Mouse (Mus musculus) kidney, embryonic 15.5 days (tissue): ENCODE measurements around the gene Filip1l. TPM values are rescaled to one million over a fixed set of nuclear protein-coding genes. Genes with fewer than 3 reads are reported as not detected.

Source experiments
- ATAC-seq: fragments of 200-750 bp; cut with Nextera tagmentation; replicated peaks from 2 replicates; pipeline ENCODE4 v1.8.0; 2017; ENCODE audit warnings: moderate TSS enrichment; ENCODE audit not compliant: low FRiP score
- H3K27ac ChIP-seq: fragments of 300-500 bp; sonication (generic); 2 replicates; pipeline ENCODE4 v1.5.1; 2015; ENCODE audit warnings: mild to moderate bottlenecking, inconsistent platforms
- H3K27me3 ChIP-seq: fragments of 300-500 bp; sonication (generic); 2 replicates; pipeline ENCODE4 v1.6.1; 2015; ENCODE audit warnings: inconsistent platforms
- H3K36me3 ChIP-seq: fragments of 300-500 bp; sonication (generic); 2 replicates; pipeline ENCODE4 v1.6.1; 2015; ENCODE audit warnings: inconsistent platforms
- H3K4me1 ChIP-seq: fragments of 300-500 bp; sonication (generic); 2 replicates; pipeline ENCODE4 v1.6.1; 2015; ENCODE audit warnings: inconsistent platforms
- H3K4me2 ChIP-seq: fragments of 300-500 bp; sonication (generic); 2 replicates; pipeline ENCODE4 v1.6.1; 2015; ENCODE audit warnings: moderate library complexity, mild to moderate bottlenecking, inconsistent platforms
- H3K4me3 ChIP-seq: fragments of 300-500 bp; sonication (generic); replicated peaks from 2 replicates; pipeline ENCODE4 v1.5.1; 2015; ENCODE audit warnings: mild to moderate bottlenecking, inconsistent platforms
- H3K9ac ChIP-seq: fragments of 300-500 bp; sonication (generic); 2 replicates; pipeline ENCODE4 v1.6.1; 2015; ENCODE audit warnings: mild to moderate bottlenecking, inconsistent platforms
- H3K9me3 ChIP-seq: fragments of 300-500 bp; sonication (generic); replicated peaks from 2 replicates; pipeline ENCODE4 v1.6.1; 2016; ENCODE audit warnings: inconsistent platforms
- WGBS: fragments of 180-500 bp; shearing (Covaris S2); methylation state at CpG from one replicate; pipeline ENCODE4 v1.1.7; 2015; ENCODE audit warnings: mixed read lengths; 5-methylcytosine and 5-hydroxymethylcytosine counted together
- polyA plus RNA-seq: library from polyadenylated mRNA; unstranded; fragments of >200 nt; fragmentation: Nextera tagmentation; extraction: Ambion mirVana; gene quantifications from 2 replicates; pipeline ENCODE4 v1.2.1, GENCODE M21; 2015

Filip1l gene
- polyA plus RNA-seq, 1 experiment from 2014 or later = 24.2 TPM

- Histone ChIP-seq H3K27ac (no peak overlapping the region), H3K4me1 (peaks cover 32% of the 10 kb centered on the region), H3K36me3 (peaks cover 9% of the 10 kb centered on the region; the same call in 1 of the 2 replicates), H3K27me3 (no peaks in the 10 kb centered on the region), H3K9ac (no peak overlapping the region), H3K4me3 (peak overlapping the region; percentile 35; the same call in 1 of the 2 replicates), H3K9me3 (no peaks in the 10 kb centered on the region), H3K4me2 (peak overlapping the region; percentile 48)
- WGBS = 71% methylated on average over 2 of the region's 2 CpGs
- no peak for ATAC-seq
Observed at GRCm38 (mm10) chr16:57551617-57552016, 198.7 kb downstream of the Filip1l start.

- no peaks in the 10 kb centered on the region for H3K27me3 ChIP-seq
- no peak overlapping the region for H3K4me2 ChIP-seq
- no peak overlapping the region for H3K27ac ChIP-seq
- no peak for ATAC-seq
- H3K4me3 ChIP-seq = no peak overlapping the region
- WGBS = 89% methylated on average over 5 of the region's 5 CpGs
- H3K36me3 ChIP-seq = peaks cover 9% of the 10 kb centered on the region; the same call in 1 of the 2 replicates
- no peak overlapping the region for H3K9ac ChIP-seq
- no peaks in the 10 kb centered on the region for H3K9me3 ChIP-seq
- peaks cover 34% of the 10 kb centered on the region for H3K4me1 ChIP-seq
Observed at GRCm38 (mm10) chr16:57552709-57553108, 199.8 kb downstream of the Filip1l start.

- Histone ChIP-seq H3K4me1 (peaks cover 34% of the 10 kb centered on the region), H3K9me3 (no peaks in the 10 kb centered on the region), H3K27ac (no peak overlapping the region), H3K36me3 (peaks cover 9% of the 10 kb centered on the region; the same call in 1 of the 2 replicates), H3K4me3 (no peak overlapping the region), H3K9ac (no peak overlapping the region), H3K27me3 (no peaks in the 10 kb centered on the region), H3K4me2 (no peak overlapping the region)
- ATAC-seq = no peak
Observed at GRCm38 (mm10) chr16:57553235-57553634, 200.3 kb downstream of the Filip1l start.

GRCm38 (mm10) chr16:57554886-57555400, 202.1 kb downstream of the Filip1l start:
- 67% methylated on average over 6 of the region's 6 CpGs for WGBS
- H3K4me1 ChIP-seq = peaks cover 26% of the 10 kb centered on the region
- no peaks in the 10 kb centered on the region for H3K9me3 ChIP-seq
- no peak overlapping the region for H3K4me2 ChIP-seq
- peaks cover 9% of the 10 kb centered on the region; the same call in 1 of the 2 replicates for H3K36me3 ChIP-seq
- H3K27me3 ChIP-seq = no peaks in the 10 kb centered on the region
- H3K9ac ChIP-seq = no peak overlapping the region
- no peak overlapping the region for H3K27ac ChIP-seq
- no peak for ATAC-seq
- H3K4me3 ChIP-seq = no peak overlapping the region

GRCm38 (mm10) chr16:57555667-57556066, 202.8 kb downstream of the Filip1l start:
- H3K9ac ChIP-seq = no peak overlapping the region
- peaks cover 9% of the 10 kb centered on the region; the same call in 1 of the 2 replicates for H3K36me3 ChIP-seq
- WGBS = 46% methylated on average over 4 of the region's 4 CpGs
- 0 out of 2 replicates have a peak, but pooled peaks have one; percentile 3 for ATAC-seq
- H3K4me1 ChIP-seq = peaks cover 26% of the 10 kb centered on the region
- H3K4me2 ChIP-seq = no peak overlapping the region
- no peak overlapping the region for H3K4me3 ChIP-seq
- no peaks in the 10 kb centered on the region for H3K27me3 ChIP-seq
- no peaks in the 10 kb centered on the region for H3K9me3 ChIP-seq
- peak overlapping the region; percentile 65 for H3K27ac ChIP-seq

- Histone ChIP-seq H3K27ac (peak overlapping the region; percentile 65), H3K4me1 (peaks cover 26% of the 10 kb centered on the region), H3K9me3 (no peaks in the 10 kb centered on the region), H3K4me3 (no peak overlapping the region), H3K36me3 (peaks cover 9% of the 10 kb centered on the region; the same call in 1 of the 2 replicates), H3K9ac (no peak overlapping the region), H3K4me2 (no peak overlapping the region), H3K27me3 (no peaks in the 10 kb centered on the region)
- WGBS = 69% methylated on average over 2 of the region's 2 CpGs
- no peak for ATAC-seq
Observed at GRCm38 (mm10) chr16:57556244-57556643, 203.4 kb downstream of the Filip1l start.

GRCm38 (mm10) chr16:57558258-57558657, 205.4 kb downstream of the Filip1l start:
- Histone ChIP-seq H3K4me1 (peaks cover 24% of the 10 kb centered on the region), H3K4me3 (no peak overlapping the region), H3K36me3 (0 out of 2 replicates have a peak, but pooled peaks cover 4% of the 10 kb centered on the region), H3K9ac (no peak overlapping the region), H3K4me2 (no peak overlapping the region), H3K27me3 (no peaks in the 10 kb centered on the region), H3K27ac (no peak overlapping the region), H3K9me3 (no peaks in the 10 kb centered on the region)
- ATAC-seq = no peak
- WGBS = 82% methylated on average over 3 of the region's 3 CpGs

GRCm38 (mm10) chr16:57560185-57560584, 207.3 kb downstream of the Filip1l start:
- Histone ChIP-seq H3K4me1 (peaks cover 16% of the 10 kb centered on the region), H3K4me3 (no peak overlapping the region), H3K36me3 (0 out of 2 replicates have a peak, but pooled peaks cover 4% of the 10 kb centered on the region), H3K9me3 (no peaks in the 10 kb centered on the region), H3K27ac (no peak overlapping the region), H3K27me3 (no peaks in the 10 kb centered on the region), H3K4me2 (no peak overlapping the region), H3K9ac (no peak overlapping the region)
- 85% methylated on average over 1 of the region's 1 CpGs for WGBS
- ATAC-seq = no peak

GRCm38 (mm10) chr16:57563453-57563852, 210.6 kb downstream of the Filip1l start:
- 51% methylated on average over 3 of the region's 3 CpGs for WGBS
- no peaks in the 10 kb centered on the region for H3K27me3 ChIP-seq
- peak overlapping the region; percentile 62 for H3K27ac ChIP-seq
- H3K9ac ChIP-seq = no peak overlapping the region
- H3K4me1 ChIP-seq = peaks cover 4% of the 10 kb centered on the region
- no peak overlapping the region for H3K4me2 ChIP-seq
- no peak overlapping the region for H3K4me3 ChIP-seq
- no peaks in the 10 kb centered on the region for H3K9me3 ChIP-seq
- ATAC-seq = peak; percentile 56
- 0 out of 2 replicates have a peak, but pooled peaks cover 4% of the 10 kb centered on the region for H3K36me3 ChIP-seq

- Histone ChIP-seq H3K4me3 (no peak overlapping the region), H3K4me1 (peaks cover 4% of the 10 kb centered on the region), H3K27ac (no peak overlapping the region), H3K27me3 (no peaks in the 10 kb centered on the region), H3K4me2 (no peak overlapping the region), H3K9ac (no peak overlapping the region), H3K36me3 (peaks cover 7% of the 10 kb centered on the region), H3K9me3 (no peaks in the 10 kb centered on the region)
- 50% methylated on average over 1 of the region's 1 CpGs for WGBS
- ATAC-seq = no peak
Observed at GRCm38 (mm10) chr16:57564807-57565206, 211.9 kb downstream of the Filip1l start.

GRCm38 (mm10) chr16:57566215-57566614, 213.3 kb downstream of the Filip1l start:
- H3K9me3 ChIP-seq = no peaks in the 10 kb centered on the region
- WGBS = 59% methylated on average over 3 of the region's 3 CpGs
- H3K4me2 ChIP-seq = no peak overlapping the region

GRCm38 (mm10) chr16:57568648-57569404, 215.9 kb downstream of the Filip1l start:
- no peak for ATAC-seq
- Histone ChIP-seq H3K9me3 (no peaks in the 10 kb centered on the region), H3K27me3 (no peaks in the 10 kb centered on the region), H3K4me2 (no peak overlapping the region), H3K4me1 (0 out of 2 replicates have a peak, but pooled peaks cover 3% of the 10 kb centered on the region), H3K4me3 (no peak overlapping the region), H3K27ac (no peak overlapping the region), H3K36me3 (peaks cover 23% of the 10 kb centered on the region), H3K9ac (no peak overlapping the region)
- WGBS = 95% methylated on average over 7 of the region's 7 CpGs

More at GRCm38 (mm10) chr16:57566215-57566614, 213.3 kb downstream of the Filip1l start:
- H3K27ac ChIP-seq = no peak overlapping the region
- H3K36me3 ChIP-seq = peaks cover 22% of the 10 kb centered on the region
- no peak for ATAC-seq
- H3K4me3 ChIP-seq = no peak overlapping the region
- peaks cover 4% of the 10 kb centered on the region for H3K4me1 ChIP-seq
- H3K9ac ChIP-seq = no peak overlapping the region
- H3K27me3 ChIP-seq = no peaks in the 10 kb centered on the region
